Mouse (Mus musculus) heart, adult 2 months (tissue): ENCODE data around the gene Snrnp25.

Source experiments
- CTCF ChIP-seq: fragments of 200-600 bp; IDR thresholded peaks from 2 replicates; pipeline ENCODE4 v1.8.1; 2022; ENCODE audit warnings: antibody characterized with exemption, mild to moderate bottlenecking, moderate library complexity
- EP300 ChIP-seq: fragments of 200-500 bp; IDR thresholded peaks from 2 replicates; pipeline ENCODE4 v1.6.1; 2011; ENCODE audit warnings: low read depth, low read length, control low read depth; ENCODE audit not compliant: insufficient read depth
- POLR2A ChIP-seq: fragments of 200-500 bp; IDR thresholded peaks from 2 replicates; pipeline ENCODE4 v1.6.1; 2011; ENCODE audit warnings: mild to moderate bottlenecking, low read depth, low read length, control low read depth; ENCODE audit not compliant: insufficient read depth

DNA sequence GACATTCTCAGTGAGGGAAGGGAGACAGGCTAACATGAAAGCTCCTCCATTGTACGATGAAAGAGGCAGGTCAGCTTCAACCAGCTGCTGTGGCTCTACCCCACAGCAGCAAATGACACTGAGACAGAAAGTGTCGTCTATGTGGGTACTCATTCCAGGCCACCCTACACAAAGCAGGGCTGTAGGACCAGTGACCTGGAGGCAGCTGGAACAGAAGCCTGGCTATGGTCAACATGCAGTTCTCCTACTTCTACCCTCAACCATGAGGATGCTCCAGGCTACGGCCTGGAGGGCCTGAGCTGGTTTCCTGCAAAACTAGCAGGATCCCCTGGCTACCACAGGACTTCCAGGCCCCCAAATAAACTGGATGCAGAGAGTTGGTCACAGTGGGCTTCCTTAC, 51.4 kb downstream of the Snrnp25 start:
- TF ChIP-seq CTCF (no peak), EP300 (no peak), POLR2A (no peak)
